33 mouse cellular contexts compared by ENCODE assay signal in genomic region chr17:40275519-40275918, GRCm38 (mm10). TPM values are rescaled to one million over a fixed set of nuclear protein-coding genes. Genes with fewer than 3 reads are reported as not detected.
"Had no signal": no experiment of that assay in that cellular context is flagged by ENCODE, and none has a peak within 500 bp of the region (broad histone marks: within the 10 kb centered on the region; RNA-seq: fewer than 3 reads in every experiment).

No protein-coding gene starts in this region.

- H3K4me3 ChIP-seq: gastrocnemius, adult 2 months; heart, embryonic 10.5 days; heart, embryonic 12.5 days; hindbrain, embryonic 10.5 days; hindbrain, embryonic 12.5 days; intestine, embryonic 15.5 days; layer of hippocampus, adult 2 months; left cerebral cortex, adult 2 months; limb, embryonic 10.5 days; limb, embryonic 12.5 days; liver, embryonic 13.5 days; liver, embryonic 15.5 days had no signal

- H3K9ac ChIP-seq: heart, embryonic 12.5 days; hindbrain, embryonic 12.5 days; hindbrain, embryonic 14.5 days; intestine, embryonic 15.5 days; limb, embryonic 12.5 days; liver, embryonic 13.5 days; liver, embryonic 15.5 days had no signal

- H3K27ac ChIP-seq: gastrocnemius, adult 2 months; heart, embryonic 10.5 days; hindbrain, embryonic 10.5 days; hindbrain, embryonic 12.5 days; hindbrain, embryonic 14.5 days; intestine, embryonic 15.5 days; layer of hippocampus, adult 2 months; left cerebral cortex, adult 2 months; limb, embryonic 10.5 days; limb, embryonic 12.5 days; liver, embryonic 13.5 days; liver, embryonic 15.5 days had no signal

- H3K4me1 ChIP-seq: heart, embryonic 10.5 days; heart, embryonic 12.5 days; hindbrain, embryonic 10.5 days; hindbrain, embryonic 12.5 days; intestine, embryonic 15.5 days; limb, embryonic 10.5 days; limb, embryonic 12.5 days; liver, embryonic 13.5 days; liver, embryonic 15.5 days had no signal

- H3K27me3 ChIP-seq: heart, embryonic 12.5 days; hindbrain, embryonic 12.5 days; intestine, embryonic 15.5 days; limb, embryonic 12.5 days; liver, embryonic 13.5 days; liver, embryonic 15.5 days had no signal

- DNase-seq: gastrocnemius, adult 2 months; gastrocnemius, postnatal 10 days; gastrocnemius, postnatal 25 days; heart, adult 18-20 months; heart, postnatal 10 days; heart, postnatal 4 days; kidney, adult 18-20 months; kidney, adult 8-10 months; kidney, postnatal 10 days; kidney, postnatal 25 days; kidney, postnatal 4 days; liver; liver, embryonic 13.5 days had no signal

- H3K4me2 ChIP-seq: heart, embryonic 12.5 days; hindbrain, embryonic 12.5 days; hindbrain, embryonic 14.5 days; intestine, embryonic 15.5 days; limb, embryonic 12.5 days; liver, embryonic 11.5 days; liver, embryonic 13.5 days; liver, embryonic 15.5 days had no signal

- H3K36me3 ChIP-seq: heart, embryonic 10.5 days; heart, embryonic 12.5 days; hindbrain, embryonic 10.5 days; hindbrain, embryonic 12.5 days; intestine, embryonic 15.5 days; limb, embryonic 10.5 days; limb, embryonic 12.5 days; liver, embryonic 13.5 days; liver, embryonic 15.5 days had no signal

- H3K9me3 ChIP-seq: heart, embryonic 10.5 days; heart, embryonic 12.5 days; hindbrain, embryonic 10.5 days; hindbrain, embryonic 12.5 days; intestine, embryonic 15.5 days; limb, embryonic 10.5 days; limb, embryonic 12.5 days; liver, embryonic 13.5 days; liver, embryonic 15.5 days had no signal

- ATAC-seq: hindbrain, embryonic 16.5 days; inflammation-experienced regulatory T-cells, adult 6 months; intestine, embryonic 15.5 days; intestine, postnatal 0 days had no signal

RNA-seq across cellular contexts. Expression of gene Crisp3, which starts 33.4 kb away (rescaled TPM):
- polyA plus RNA-seq: heart, embryonic 10.5 days; heart, embryonic 12.5 days; heart, embryonic 14.5 days; heart, embryonic 16.5 days; hindbrain, embryonic 10.5 days; hindbrain, embryonic 12.5 days; hindbrain, embryonic 14.5 days; hindbrain, embryonic 16.5 days; inflammation-experienced regulatory T-cells, adult 6 months; intestine, embryonic 15.5 days; intestine, postnatal 0 days; kidney, embryonic 14.5 days; kidney, embryonic 16.5 days; limb, embryonic 10.5 days; limb, embryonic 12.5 days; limb, embryonic 14.5 days; liver, embryonic 11.5 days; liver, embryonic 13.5 days; liver, embryonic 15.5 days had no signal

RNA-seq across cellular contexts. Expression of gene Crisp1, which starts 43.5 kb away (rescaled TPM):
- polyA plus RNA-seq: heart, embryonic 10.5 days; heart, embryonic 12.5 days; heart, embryonic 14.5 days; heart, embryonic 16.5 days; hindbrain, embryonic 10.5 days; hindbrain, embryonic 12.5 days; hindbrain, embryonic 14.5 days; hindbrain, embryonic 16.5 days; inflammation-experienced regulatory T-cells, adult 6 months; intestine, embryonic 15.5 days; kidney, embryonic 14.5 days; limb, embryonic 10.5 days; limb, embryonic 12.5 days; liver, embryonic 11.5 days; liver, embryonic 13.5 days; liver, embryonic 15.5 days had no signal
